Comparison of ENCODE assay signal across 24 mouse cellular contexts in genomic region chr2:128418960-128419359, GRCm38 (mm10).
"Had no signal": no experiment of that assay in that cellular context is flagged by ENCODE, and none has a peak within 500 bp of the region (broad histone marks: within the 10 kb centered on the region; RNA-seq: fewer than 3 reads in every experiment).

No protein-coding gene starts in this region.

- ATAC-seq: hindbrain, postnatal 0 days; inflammation-experienced regulatory T-cells, adult 6 months; intestine, embryonic 15.5 days; intestine, postnatal 0 days; liver, embryonic 12.5 days had no signal

- DNase-seq: gastrocnemius, postnatal 14 days; gastrocnemius, postnatal 36 days; heart, adult 11 months; heart, adult 2 months; heart, postnatal 14 days; heart, postnatal 36 days; kidney, adult 18-20 months; kidney, adult 8-10 months; kidney, postnatal 10 days; kidney, postnatal 36 days; layer of hippocampus, adult 9-11 months; layer of hippocampus, postnatal 36 days; left cerebral cortex, postnatal 4 days had no signal

- H3K27me3 ChIP-seq: heart, embryonic 13.5 days; heart, embryonic 15.5 days; hindbrain, embryonic 15.5 days; intestine, embryonic 15.5 days; limb, embryonic 13.5 days; limb, embryonic 15.5 days; liver, embryonic 12.5 days had no signal

- H3K36me3 ChIP-seq: heart, embryonic 13.5 days; heart, embryonic 15.5 days; hindbrain, embryonic 13.5 days; hindbrain, embryonic 15.5 days; intestine, embryonic 15.5 days; limb, embryonic 13.5 days; limb, embryonic 15.5 days; liver, embryonic 12.5 days had no signal

- H3K4me3 ChIP-seq: heart, adult 2 months; heart, embryonic 13.5 days; heart, embryonic 15.5 days; hindbrain, embryonic 13.5 days; hindbrain, embryonic 15.5 days; intestine, embryonic 15.5 days; limb, embryonic 13.5 days; limb, embryonic 15.5 days; liver, embryonic 12.5 days had no signal

- H3K4me1 ChIP-seq: hindbrain, embryonic 15.5 days had no signal

- H3K4me2 ChIP-seq: heart, embryonic 13.5 days; heart, embryonic 15.5 days; hindbrain, embryonic 13.5 days; hindbrain, embryonic 15.5 days; intestine, embryonic 15.5 days; limb, embryonic 13.5 days; limb, embryonic 15.5 days; liver, embryonic 12.5 days had no signal

- H3K9me3 ChIP-seq: heart, embryonic 13.5 days; heart, embryonic 15.5 days; hindbrain, embryonic 13.5 days; hindbrain, embryonic 15.5 days; intestine, embryonic 15.5 days; limb, embryonic 15.5 days; liver, embryonic 12.5 days had no signal

- H3K27ac ChIP-seq: heart, adult 2 months; heart, embryonic 13.5 days; heart, embryonic 15.5 days; hindbrain, embryonic 13.5 days; hindbrain, embryonic 15.5 days; hindbrain, postnatal 0 days; intestine, embryonic 15.5 days; limb, embryonic 13.5 days; limb, embryonic 15.5 days; liver, embryonic 12.5 days had no signal

- H3K9ac ChIP-seq: heart, embryonic 13.5 days; heart, embryonic 15.5 days; hindbrain, embryonic 13.5 days; hindbrain, embryonic 15.5 days; intestine, embryonic 15.5 days; limb, embryonic 13.5 days; limb, embryonic 15.5 days; liver, embryonic 12.5 days had no signal
